Mouse (Mus musculus): ENCODE results near the gene Arhgef12. TPM values are rescaled to one million over a fixed set of nuclear protein-coding genes. Genes with fewer than 3 reads are reported as not detected.

The Arhgef12 gene
- polyA plus RNA-seq, 1 experiment from 2014 or later: 9.2 TPM

DNA sequence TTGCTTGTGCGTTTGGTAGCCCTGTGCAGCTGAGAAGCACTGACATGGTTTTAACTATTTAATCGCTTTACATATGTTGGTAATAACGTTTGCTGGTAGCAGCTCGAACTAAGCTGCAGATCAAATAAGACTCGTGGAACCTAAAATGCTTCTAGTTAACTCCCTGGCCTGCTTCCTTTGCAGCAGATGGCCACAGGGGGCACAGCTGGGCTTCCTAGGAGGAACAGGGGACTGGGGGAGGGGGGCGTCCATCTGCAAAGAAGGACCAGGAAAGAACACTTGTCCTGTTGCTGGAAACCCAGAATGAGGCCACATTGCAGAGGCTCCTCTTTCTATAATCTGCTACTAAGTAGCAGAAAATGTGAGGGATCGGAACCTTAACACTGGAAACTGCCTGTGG, 186.8 kb downstream of the Arhgef12 start:
- Histone ChIP-seq H3K4me2 (no peak overlapping the region), H3K9me3 (ENCODE audit: control insufficient read depth, low read length) (no peaks in the 10 kb centered on the region), H3K27me3 (ENCODE audit: control insufficient read depth, insufficient read depth, low read length) (no peaks in the 10 kb centered on the region), H3K36me3 (ENCODE audit: control insufficient read depth, insufficient read depth, low read length) (no peaks in the 10 kb centered on the region), H3K27ac (ENCODE audit: low read depth, low read length) (no peak overlapping the region), H3K4me1 (ENCODE audit: control insufficient read depth, insufficient read depth, low read length) (peaks cover 5% of the 10 kb centered on the region; the same call in 1 of the 2 replicates), H3K4me3 (ENCODE audit: low read depth, low read length) (no peak overlapping the region), H3K9ac (ENCODE audit: low read length) (no peak overlapping the region)
- DNase-seq (ENCODE audit: low spot score, missing footprints) (no peak), ATAC-seq (ENCODE audit: low FRiP score) (no peak)
- 46% methylated on average over 7 of the region's 7 CpGs for WGBS

GRCm38 (mm10) chr9:42917911-42918310, 189.1 kb downstream of the Arhgef12 start:
- no peak overlapping the region for H3K4me2 ChIP-seq
- 80% methylated on average over 7 of the region's 7 CpGs for whole genome bisulfite sequencing
- no peaks in the 10 kb centered on the region for H3K27me3 ChIP-seq (ENCODE audit: control insufficient read depth, insufficient read depth, low read length)
- no peaks in the 10 kb centered on the region for H3K36me3 ChIP-seq (ENCODE audit: control insufficient read depth, insufficient read depth, low read length)
- H3K4me3 ChIP-seq (ENCODE audit: low read depth, low read length): no peak overlapping the region
- no peak overlapping the region for H3K27ac ChIP-seq (ENCODE audit: low read depth, low read length)
- H3K9me3 ChIP-seq (ENCODE audit: control insufficient read depth, low read length): no peaks in the 10 kb centered on the region
- ATAC-seq (ENCODE audit: low FRiP score): no peak
- no peak overlapping the region for H3K9ac ChIP-seq (ENCODE audit: low read length)
- DNase-seq (ENCODE audit: low spot score, missing footprints): no peak
- peaks cover 5% of the 10 kb centered on the region; the same call in 1 of the 2 replicates for H3K4me1 ChIP-seq (ENCODE audit: control insufficient read depth, insufficient read depth, low read length)

Other genes starting within 250 kb of the Arhgef12 start
- gene Grik4, start 162.7 kb downstream of the Arhgef12 start, polyA plus RNA-seq (2014; fragmentation: Nextera tagmentation; extraction: Ambion mirVana): 1.2 TPM in 2 replicates
- gene Tmem136, start 9.3 kb upstream of the Arhgef12 start, polyA plus RNA-seq (2014; fragmentation: Nextera tagmentation; extraction: Ambion mirVana): 13.9 and 17.5 TPM in 2 replicates
- gene Pou2f3, start 103.1 kb upstream of the Arhgef12 start, polyA plus RNA-seq (2014; fragmentation: Nextera tagmentation; extraction: Ambion mirVana): not detected in 2 replicates
- gene Oaf, start 132.7 kb upstream of the Arhgef12 start, polyA plus RNA-seq (2014; fragmentation: Nextera tagmentation; extraction: Ambion mirVana): 26.4 and 28.6 TPM in 2 replicates
- gene Trim29, start 203.6 kb upstream of the Arhgef12 start, polyA plus RNA-seq (2014; fragmentation: Nextera tagmentation; extraction: Ambion mirVana): 0.57 and 0.75 TPM in 2 replicates

Measured in midbrain, embryonic 11.5 days (tissue).